Mouse (Mus musculus): Measurements from ENCODE around the gene Cyp46a1. TPM values are rescaled to one million over a fixed set of nuclear protein-coding genes. Genes with fewer than 3 reads are reported as not detected.

Gene Cyp46a1
- polyA plus RNA-seq, 1 experiment from 2014 or later = 8.8 TPM

GRCm38 (mm10) chr12:108315818-108316217, 18.4 kb upstream of the Cyp46a1 start:
- Histone ChIP-seq H3K36me3 (no peaks in the 10 kb centered on the region), H3K4me1 (peaks cover 13% of the 10 kb centered on the region), H3K27ac (no peak overlapping the region), H3K9me3 (no peaks in the 10 kb centered on the region), H3K27me3 (peaks cover 58% of the 10 kb centered on the region), H3K9ac (no peak overlapping the region), H3K4me2 (replicated peaks) (no peak overlapping the region), H3K4me3 (no peak overlapping the region)
- 49% methylated on average over 10 of the region's 10 CpGs for WGBS
- ATAC-seq (ENCODE audit: low FRiP score, low read depth) = no peak

DNA sequence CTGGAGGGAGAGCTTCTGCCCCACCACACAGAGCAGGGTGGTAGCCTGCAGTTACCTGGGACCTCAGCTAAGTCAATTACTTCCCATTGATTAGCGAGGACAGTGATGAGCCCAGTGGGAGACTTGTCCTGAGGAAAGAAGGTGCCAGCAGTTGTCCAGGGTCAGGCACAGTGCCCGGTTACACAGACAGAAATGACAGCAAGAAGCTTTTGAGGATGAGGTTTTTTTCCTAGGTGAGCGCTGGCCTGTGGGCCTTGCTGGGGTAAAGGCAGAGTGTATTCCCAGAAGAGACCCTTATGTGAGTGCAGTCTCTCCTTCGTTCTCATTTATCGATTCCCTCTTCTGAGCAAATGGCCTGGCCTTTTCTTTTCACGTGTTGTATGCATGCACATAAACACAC, 17.5 kb upstream of the Cyp46a1 start:
- H3K36me3 ChIP-seq = no peaks in the 10 kb centered on the region
- no peak overlapping the region for H3K9ac ChIP-seq
- H3K4me3 ChIP-seq = no peak overlapping the region
- peaks cover 13% of the 10 kb centered on the region for H3K4me1 ChIP-seq
- WGBS = 34% methylated on average over 6 of the region's 6 CpGs
- H3K4me2 ChIP-seq (replicated peaks) = no peak overlapping the region
- H3K27me3 ChIP-seq = peaks cover 65% of the 10 kb centered on the region
- no peak overlapping the region for H3K27ac ChIP-seq
- H3K9me3 ChIP-seq = no peaks in the 10 kb centered on the region
- no peak for ATAC-seq (ENCODE audit: low FRiP score, low read depth)

GRCm38 (mm10) chr12:108317201-108317738, 16.9 kb upstream of the Cyp46a1 start:
- 10% methylated on average over 9 of the region's 9 CpGs for WGBS
- H3K27me3 ChIP-seq = peaks cover 70% of the 10 kb centered on the region

GRCm38 (mm10) chr12:108317826-108318430, 16.3 kb upstream of the Cyp46a1 start:
- no peak for ATAC-seq (ENCODE audit: low FRiP score, low read depth)
- peaks cover 70% of the 10 kb centered on the region for H3K27me3 ChIP-seq
- H3K27ac ChIP-seq = no peak overlapping the region
- no peaks in the 10 kb centered on the region for H3K9me3 ChIP-seq
- peak overlapping the region; percentile 27 for H3K4me3 ChIP-seq
- H3K4me2 ChIP-seq (replicated peaks) = peak overlapping the region; percentile 46
- WGBS = 13% methylated on average over 18 of the region's 18 CpGs
- H3K9ac ChIP-seq = no peak overlapping the region
- H3K4me1 ChIP-seq = peaks cover 13% of the 10 kb centered on the region
- H3K36me3 ChIP-seq = no peaks in the 10 kb centered on the region

More at GRCm38 (mm10) chr12:108317201-108317738, 16.9 kb upstream of the Cyp46a1 start:
- Histone ChIP-seq H3K36me3 (no peaks in the 10 kb centered on the region), H3K4me1 (peaks cover 13% of the 10 kb centered on the region), H3K4me2 (replicated peaks) (no peak overlapping the region), H3K4me3 (no peak overlapping the region), H3K9me3 (no peaks in the 10 kb centered on the region), H3K27ac (no peak overlapping the region), H3K9ac (no peak overlapping the region)
- ATAC-seq (ENCODE audit: low FRiP score, low read depth) = no peak

DNA sequence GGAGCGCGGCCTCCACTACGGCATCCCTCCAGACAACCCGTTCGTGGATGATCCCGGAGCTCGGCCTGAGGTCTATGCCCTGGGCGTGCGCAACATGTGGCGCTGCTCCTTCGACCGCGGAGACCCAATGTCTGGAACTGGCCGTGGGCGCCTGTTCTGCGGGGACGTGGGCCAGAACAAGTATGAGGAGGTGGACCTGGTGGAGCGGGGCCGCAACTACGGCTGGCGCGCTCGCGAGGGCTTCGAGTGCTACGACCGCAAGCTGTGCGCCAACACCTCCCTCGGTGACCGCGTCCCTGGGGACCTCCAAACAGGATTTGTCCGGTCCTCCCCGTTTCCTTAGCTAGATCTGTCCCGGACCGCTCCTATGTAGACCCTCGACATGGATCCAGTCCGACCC, 15.7 kb upstream of the Cyp46a1 start:
- H3K9me3 ChIP-seq = no peaks in the 10 kb centered on the region
- H3K36me3 ChIP-seq = no peaks in the 10 kb centered on the region
- H3K4me1 ChIP-seq = peaks cover 13% of the 10 kb centered on the region
- H3K4me2 ChIP-seq (replicated peaks) = peak overlapping the region; percentile 46
- no peak overlapping the region for H3K9ac ChIP-seq
- 0 out of 2 replicates have a peak, but pooled peaks have one; percentile 26 for ATAC-seq (ENCODE audit: low FRiP score, low read depth)
- H3K4me3 ChIP-seq = peak overlapping the region; percentile 27
- H3K27me3 ChIP-seq = peaks cover 70% of the 10 kb centered on the region
- H3K27ac ChIP-seq = no peak overlapping the region
- 2% methylated on average over 36 of the region's 37 CpGs for WGBS

GRCm38 (mm10) chr12:108320096-108320495, 14.1 kb upstream of the Cyp46a1 start:
- no peak for ATAC-seq (ENCODE audit: low FRiP score, low read depth)

DNA sequence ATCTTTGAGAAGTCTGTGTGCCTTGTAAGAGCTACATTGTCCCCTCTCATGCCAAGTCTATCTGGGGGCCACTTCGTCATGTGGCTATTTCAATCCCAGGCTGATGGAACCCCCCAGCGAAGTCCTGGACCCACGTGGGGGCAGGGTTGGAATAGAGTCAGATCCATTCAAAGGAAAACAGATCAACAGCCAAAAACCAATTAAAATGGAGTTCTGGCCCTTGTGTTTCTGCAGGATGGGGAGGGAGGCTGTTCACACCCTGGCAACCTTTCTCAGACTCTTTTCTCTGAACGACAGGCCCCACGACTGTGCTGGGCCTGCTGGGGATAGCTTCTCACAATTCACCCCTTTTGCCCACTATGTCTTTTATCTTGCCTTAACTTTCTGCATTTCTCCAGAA, 7.8 kb upstream of the Cyp46a1 start:
- H3K4me3 ChIP-seq = no peak overlapping the region
- H3K27ac ChIP-seq = no peak overlapping the region
- H3K36me3 ChIP-seq = no peaks in the 10 kb centered on the region
- 54% methylated on average over 5 of the region's 5 CpGs for WGBS
- no peak overlapping the region for H3K9ac ChIP-seq
- H3K4me2 ChIP-seq (replicated peaks) = no peak overlapping the region
- H3K4me1 ChIP-seq = peaks cover 13% of the 10 kb centered on the region; the same call in 1 of the 2 replicates
- no peaks in the 10 kb centered on the region for H3K9me3 ChIP-seq
- peaks cover 67% of the 10 kb centered on the region for H3K27me3 ChIP-seq
- no peak for ATAC-seq (ENCODE audit: low FRiP score, low read depth)

More at GRCm38 (mm10) chr12:108320096-108320495, 14.1 kb upstream of the Cyp46a1 start:
- Histone ChIP-seq H3K27ac (no peak overlapping the region), H3K9me3 (no peaks in the 10 kb centered on the region), H3K27me3 (peaks cover 65% of the 10 kb centered on the region), H3K4me1 (peaks cover 13% of the 10 kb centered on the region), H3K4me3 (no peak overlapping the region), H3K9ac (no peak overlapping the region), H3K36me3 (no peaks in the 10 kb centered on the region), H3K4me2 (replicated peaks) (no peak overlapping the region)
- WGBS = 16% methylated on average over 8 of the region's 8 CpGs

DNA sequence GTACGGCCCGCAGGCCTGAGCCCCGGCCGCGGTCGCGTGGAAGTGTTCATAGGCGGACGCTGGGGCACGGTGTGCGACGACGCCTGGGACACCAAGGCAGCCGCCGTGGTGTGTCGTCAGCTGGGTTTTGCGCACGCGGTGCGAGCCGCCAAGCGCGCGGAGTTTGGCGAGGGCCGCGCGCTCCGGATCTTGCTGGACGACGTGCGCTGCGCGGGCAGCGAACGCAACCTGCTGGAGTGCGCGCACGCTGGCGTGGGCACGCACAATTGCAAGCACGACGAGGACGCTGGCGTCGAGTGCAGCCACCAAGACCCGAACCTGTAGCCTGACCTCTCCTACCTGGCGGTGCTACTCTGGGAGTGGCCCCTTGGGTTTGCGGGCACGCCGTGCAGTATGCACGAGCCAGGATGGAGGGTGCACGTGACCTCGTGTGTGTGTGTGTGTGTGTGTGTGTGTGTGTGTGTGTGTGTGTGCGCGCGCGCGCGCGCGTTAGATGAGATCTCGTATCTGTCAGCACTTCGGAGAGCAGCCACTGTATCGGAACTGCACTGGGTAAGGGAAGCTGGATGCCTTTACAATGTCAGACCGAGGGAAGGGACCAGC, 6.2 kb upstream of the Cyp46a1 start:
- peaks cover 60% of the 10 kb centered on the region for H3K27me3 ChIP-seq
- under 1% methylated on average over 62 of the region's 66 CpGs for WGBS
- H3K9ac ChIP-seq = peak overlapping the region; percentile 43
- H3K36me3 ChIP-seq = no peaks in the 10 kb centered on the region
- H3K4me3 ChIP-seq = peak overlapping the region; percentile 49
- no peaks in the 10 kb centered on the region for H3K9me3 ChIP-seq
- H3K27ac ChIP-seq = no peak overlapping the region
- peaks cover 16% of the 10 kb centered on the region for H3K4me1 ChIP-seq
- peak overlapping the region; percentile 79 for H3K4me2 ChIP-seq (replicated peaks)
- 0 out of 2 replicates have a peak, but pooled peaks have one; percentile 41 for ATAC-seq (ENCODE audit: low FRiP score, low read depth)

- 0 out of 2 replicates have a peak, but pooled peaks have one; percentile 18 for ATAC-seq (ENCODE audit: low FRiP score, low read depth)
- Histone ChIP-seq H3K27me3 (peaks cover 60% of the 10 kb centered on the region), H3K4me3 (peak overlapping the region; percentile 72), H3K4me1 (peaks cover 23% of the 10 kb centered on the region), H3K27ac (no peak overlapping the region), H3K36me3 (no peaks in the 10 kb centered on the region), H3K9ac (peak overlapping the region; percentile 48; the same call in 1 of the 2 replicates), H3K9me3 (no peaks in the 10 kb centered on the region), H3K4me2 (replicated peaks) (peak overlapping the region; percentile 99)
- WGBS = under 1% methylated on average over 16 of the region's 16 CpGs
Measured at GRCm38 (mm10) chr12:108333056-108333455, 1.1 kb upstream of the Cyp46a1 start.

GRCm38 (mm10) chr12:108333481-108333882, 699 bp upstream of the Cyp46a1 start:
- 1% methylated on average over 22 of the region's 22 CpGs for WGBS
- peak; percentile 17 for ATAC-seq (ENCODE audit: low FRiP score, low read depth)
- H3K4me2 ChIP-seq (replicated peaks) = peak overlapping the region; percentile 99
- H3K27me3 ChIP-seq = peaks cover 59% of the 10 kb centered on the region
- no peaks in the 10 kb centered on the region for H3K9me3 ChIP-seq
- H3K27ac ChIP-seq = no peak overlapping the region
- no peaks in the 10 kb centered on the region for H3K36me3 ChIP-seq
- H3K9ac ChIP-seq = peak overlapping the region; percentile 48; the same call in 1 of the 2 replicates
- H3K4me3 ChIP-seq = peak overlapping the region; percentile 72
- H3K4me1 ChIP-seq = peaks cover 18% of the 10 kb centered on the region

DNA sequence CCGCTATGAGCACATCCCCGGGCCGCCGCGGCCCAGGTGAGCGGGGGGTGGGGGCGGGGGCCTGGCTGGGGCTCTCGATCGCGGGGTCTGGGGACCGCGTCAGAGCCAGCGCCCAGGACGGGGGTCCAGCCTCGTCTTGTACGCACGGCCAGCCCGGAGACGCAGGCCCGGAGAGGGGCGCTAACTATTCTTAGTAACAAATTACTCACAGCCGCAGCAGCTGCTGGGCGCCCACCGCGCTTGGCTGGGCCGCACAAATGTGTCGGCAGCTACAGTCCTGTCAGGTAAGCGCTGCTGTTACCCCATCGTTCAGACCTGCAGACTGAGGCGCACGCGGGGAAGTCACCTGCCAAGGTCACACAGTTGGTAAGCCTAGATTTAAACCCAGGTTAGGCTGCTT, 348 bp downstream of the Cyp46a1 start:
- peaks cover 17% of the 10 kb centered on the region for H3K4me1 ChIP-seq
- 3% methylated on average over 32 of the region's 32 CpGs for WGBS
- peak overlapping the region; percentile 72 for H3K4me3 ChIP-seq
- ATAC-seq (ENCODE audit: low FRiP score, low read depth) = peak; percentile 25; the same call in 1 of the 2 replicates
- H3K9ac ChIP-seq = peak overlapping the region; percentile 74
- no peaks in the 10 kb centered on the region for H3K36me3 ChIP-seq
- peaks cover 52% of the 10 kb centered on the region for H3K27me3 ChIP-seq
- H3K4me2 ChIP-seq (replicated peaks) = peak overlapping the region; percentile 99
- H3K9me3 ChIP-seq = no peaks in the 10 kb centered on the region
- H3K27ac ChIP-seq = no peak overlapping the region

GRCm38 (mm10) chr12:108338572-108339190, 4.5 kb downstream of the Cyp46a1 start:
- H3K27me3 ChIP-seq = peaks cover 34% of the 10 kb centered on the region
- no peaks in the 10 kb centered on the region for H3K9me3 ChIP-seq
- no peak overlapping the region for H3K4me2 ChIP-seq (replicated peaks)
- H3K9ac ChIP-seq = no peak overlapping the region
- no peak overlapping the region for H3K27ac ChIP-seq
- no peak overlapping the region for H3K4me3 ChIP-seq
- H3K4me1 ChIP-seq = peaks cover 7% of the 10 kb centered on the region
- no peak for ATAC-seq (ENCODE audit: low FRiP score, low read depth)
- no peaks in the 10 kb centered on the region for H3K36me3 ChIP-seq
- 11% methylated on average over 14 of the region's 14 CpGs for WGBS
